Mouse (Mus musculus) gastrocnemius, adult 2 months (tissue): ENCODE measurements around the gene Fzd7. TPM values are rescaled to one million over a fixed set of nuclear protein-coding genes. Genes with fewer than 3 reads are reported as not detected.

Experiments
- DNase-seq: peaks from one replicate; pipeline ENCODE4 v3.0.0; 2022
- H3K27ac ChIP-seq: fragments of 200-600 bp; 2 replicates; pipeline ENCODE4 v1.8.1; 2022; ENCODE audit warnings: mild to moderate bottlenecking
- H3K4me3 ChIP-seq: fragments of 200-600 bp; 2 replicates; pipeline ENCODE4 v1.8.1; 2022; ENCODE audit warnings: mild to moderate bottlenecking, moderate library complexity
- CTCF ChIP-seq: fragments of 200-600 bp; IDR thresholded peaks from 2 replicates; pipeline ENCODE4 v1.8.1; 2022; ENCODE audit warnings: antibody characterized with exemption, mild to moderate bottlenecking, moderate library complexity
- intact Hi-C: fragments of 180-260 bp; cut with DNase I; formaldehyde crosslinking; loops from one replicate; pipeline ENCODE4 v1.15.1; 2025
- total RNA-seq, 2 experiments: library from RNA; stranded (reverse); gene quantifications; 2 replicates each; pipeline ENCODE4 v1.2.3; 2021

Gene Fzd7
- total RNA-seq, 2 experiments from 2014 or later: 21.6 to 42.4 TPM

GRCm38 (mm10) chr1:59488991-59489390 is 6.8 kb downstream of the Fzd7 start:
- Histone ChIP-seq H3K27ac (peak overlapping the region; percentile 94), H3K4me3 (peak overlapping the region; percentile 95)
- no peak for TF ChIP-seq CTCF
- intact Hi-C loops: loop anchor here (10.0 kb wide), 2 partner anchors 196 to 244 kb away; partner anchors contain the start of gene Nop58
- peak; percentile 47 for DNase-seq

GRCm38 (mm10) chr1:59491517-59491916 is 9.3 kb downstream of the Fzd7 start:
- DNase-seq: no peak
- H3K27ac ChIP-seq: no peak overlapping the region
- TF ChIP-seq CTCF: no peak
- H3K4me3 ChIP-seq: no peak overlapping the region
- intact Hi-C loops: no loop called here

GRCm38 (mm10) chr1:59492432-59492831 is 10.2 kb downstream of the Fzd7 start:
- no peak for DNase-seq
- TF ChIP-seq CTCF: no peak
- Histone ChIP-seq H3K4me3 (no peak overlapping the region), H3K27ac (no peak overlapping the region)
- intact Hi-C loops: no loop called here

GRCm38 (mm10) chr1:59495970-59496369 is 13.7 kb downstream of the Fzd7 start:
- DNase-seq: no peak
- TF ChIP-seq CTCF: no peak
- Histone ChIP-seq H3K27ac (no peak overlapping the region), H3K4me3 (no peak overlapping the region)
- intact Hi-C loops: no loop called here

- intact Hi-C loops: no loop called here
- no peak overlapping the region for H3K4me3 ChIP-seq
- TF ChIP-seq CTCF: no peak
- no peak for DNase-seq
- H3K27ac ChIP-seq: 0 out of 2 replicates have a peak overlapping the region, but pooled peaks have one; percentile 21
Measured at GRCm38 (mm10) chr1:59497741-59498613, 15.8 kb downstream of the Fzd7 start.

DNA sequence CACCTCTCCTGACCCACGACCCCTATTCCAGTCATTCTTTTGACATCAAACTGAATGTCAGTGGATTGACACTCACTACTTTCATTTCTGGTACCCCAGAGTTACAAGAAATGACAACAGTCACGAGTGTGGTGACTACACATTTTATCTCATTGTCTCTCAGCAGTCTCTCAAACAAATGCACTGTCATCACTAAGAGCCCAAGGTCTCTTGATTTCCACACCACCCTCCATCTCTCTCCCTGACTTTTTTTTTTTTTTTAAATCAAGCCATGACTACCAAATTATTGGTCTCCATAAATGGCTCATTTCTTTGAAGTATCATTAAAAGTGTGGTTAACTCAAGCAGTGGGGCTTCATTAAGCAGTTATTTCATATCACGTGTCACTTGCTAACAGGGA is 17.1 kb downstream of the Fzd7 start:
- H3K4me3 ChIP-seq: no peak overlapping the region
- H3K27ac ChIP-seq: no peak overlapping the region
- intact Hi-C loops: no loop called here
- DNase-seq: no peak
- no peak for TF ChIP-seq CTCF

- no peak for TF ChIP-seq CTCF
- intact Hi-C loops: no loop called here
- DNase-seq: no peak
- no peak overlapping the region for H3K4me3 ChIP-seq
- peak overlapping the region; percentile 84 for H3K27ac ChIP-seq
Measured at GRCm38 (mm10) chr1:59502355-59502754, 20.1 kb downstream of the Fzd7 start.

GRCm38 (mm10) chr1:59503659-59504301 is 21.6 kb downstream of the Fzd7 start:
- TF ChIP-seq CTCF: no peak
- DNase-seq: peak; percentile 62
- intact Hi-C loops: no loop called here
- Histone ChIP-seq H3K27ac (peak overlapping the region; percentile 84), H3K4me3 (no peak overlapping the region)

DNA sequence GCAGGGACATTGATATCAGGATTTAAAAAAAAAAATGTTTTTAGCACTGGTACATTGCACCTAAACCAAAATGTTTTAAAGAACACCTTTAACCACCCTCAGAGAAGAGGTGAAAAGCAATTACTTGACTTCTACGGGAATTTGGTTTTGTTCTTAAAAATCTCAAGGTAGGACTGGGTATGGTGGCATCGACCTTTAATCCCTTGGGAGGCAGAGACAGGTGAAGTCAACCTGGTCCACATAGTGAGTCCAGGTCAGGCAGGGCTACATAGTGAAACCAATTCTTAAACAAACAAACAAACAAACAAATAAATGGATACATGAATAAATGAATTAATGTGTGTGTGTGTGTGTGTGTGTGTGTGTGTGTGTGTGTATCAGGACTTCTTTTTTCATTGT is 22.1 kb downstream of the Fzd7 start:
- DNase-seq: no peak
- H3K4me3 ChIP-seq: no peak overlapping the region
- intact Hi-C loops: no loop called here
- H3K27ac ChIP-seq: peak overlapping the region; percentile 84
- TF ChIP-seq CTCF: no peak

- peak; percentile 76 for DNase-seq
- no peak for TF ChIP-seq CTCF
- Histone ChIP-seq H3K27ac (peak overlapping the region; percentile 77), H3K4me3 (peak overlapping the region; percentile 60)
- intact Hi-C loops: loop anchor here (2.0 kb wide), 1 partner anchor 26 kb away; the partner anchor contains the start of gene Fzd7
Measured at GRCm38 (mm10) chr1:59508463-59509139, 26.4 kb downstream of the Fzd7 start.

DNA sequence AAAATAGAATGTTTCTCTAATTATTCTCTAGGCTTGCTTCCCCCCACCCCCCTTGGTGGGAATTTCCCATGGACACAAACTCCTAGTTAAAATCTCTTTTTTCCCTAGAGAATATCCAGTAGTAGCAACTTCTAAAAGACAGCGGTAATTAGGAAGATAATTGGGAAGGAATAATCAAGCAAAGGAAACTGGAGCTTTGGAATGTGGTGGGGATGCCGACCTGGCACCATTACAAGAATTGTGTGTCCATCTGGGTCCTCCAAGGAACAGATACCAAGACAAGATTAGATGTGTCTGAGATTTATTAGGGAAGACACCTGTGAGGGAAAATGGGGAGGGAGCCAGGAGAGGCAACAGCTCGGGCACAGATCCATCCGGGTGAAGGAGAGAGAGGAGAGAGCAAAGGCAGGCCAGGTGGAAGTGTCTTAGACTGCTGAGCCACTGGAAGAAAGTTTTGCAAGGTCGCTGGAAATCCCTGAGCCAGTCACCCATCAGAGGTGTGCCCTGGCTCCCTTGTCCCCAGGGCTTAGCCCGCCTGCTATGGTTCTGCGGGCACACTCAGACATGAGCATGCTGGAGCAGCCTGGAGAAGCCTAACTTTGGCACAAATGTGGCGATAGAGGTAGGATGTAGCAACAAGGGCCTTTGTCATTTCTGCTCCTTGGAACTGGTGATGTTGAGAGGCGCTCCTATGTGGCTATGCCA is 29.5 kb downstream of the Fzd7 start:
- intact Hi-C loops: no loop called here
- peak overlapping the region; percentile 77 for H3K27ac ChIP-seq
- peak; percentile 85 for DNase-seq
- no peak for TF ChIP-seq CTCF
- peak overlapping the region; percentile 47 for H3K4me3 ChIP-seq
